Mouse (Mus musculus) gastrocnemius, postnatal 14 days (tissue): ENCODE results near the gene Tnfrsf1a. TPM values are rescaled to one million over a fixed set of nuclear protein-coding genes. Genes with fewer than 3 reads are reported as not detected.

Source experiments
- DNase-seq: peaks from one replicate; pipeline ENCODE4 v3.0.0; 2021; ENCODE audit warnings: mixed read lengths
- intact Hi-C: fragments of 180-260 bp; cut with DNase I; formaldehyde crosslinking; loops from one replicate; pipeline ENCODE4 v1.15.1; 2025; ENCODE audit warnings: low total_unique reads
- total RNA-seq, 2 experiments: library from RNA; stranded (reverse); gene quantifications; 2 replicates each; pipeline ENCODE4 v1.2.3; 2021

The Tnfrsf1a gene
- total RNA-seq, 2 experiments from 2014 or later = 42.1 to 42.3 TPM

- no peak for DNase-seq
- intact Hi-C loops = no loop called here
Measured at GRCm38 (mm10) chr6:125321114-125321855, 27.9 kb upstream of the Tnfrsf1a start.

- intact Hi-C loops = no loop called here
- no peak for DNase-seq
Measured at GRCm38 (mm10) chr6:125322794-125323193, 26.4 kb upstream of the Tnfrsf1a start.

GRCm38 (mm10) chr6:125323547-125323946 lies 25.6 kb upstream of the Tnfrsf1a start:
- intact Hi-C loops = no loop called here
- DNase-seq = no peak

GRCm38 (mm10) chr6:125325337-125325736 lies 23.8 kb upstream of the Tnfrsf1a start:
- no peak for DNase-seq
- intact Hi-C loops = loop anchor here (5.0 kb wide), 1 partner anchor 37 kb away; no protein-coding TSS in a partner anchor

GRCm38 (mm10) chr6:125328243-125328642 lies 20.9 kb upstream of the Tnfrsf1a start:
- peak; percentile 46 for DNase-seq
- intact Hi-C loops = loop anchor here (5.0 kb wide), 1 partner anchor 34 kb away; no protein-coding TSS in a partner anchor

- DNase-seq = peak; percentile 92
- intact Hi-C loops = no loop called here
Measured at GRCm38 (mm10) chr6:125330626-125331326, 18.4 kb upstream of the Tnfrsf1a start.

GRCm38 (mm10) chr6:125333112-125333899 lies 15.9 kb upstream of the Tnfrsf1a start:
- no peak for DNase-seq
- intact Hi-C loops = no loop called here

GRCm38 (mm10) chr6:125334356-125334755 lies 14.8 kb upstream of the Tnfrsf1a start:
- DNase-seq = no peak

GRCm38 (mm10) chr6:125338791-125339660 lies 10.1 kb upstream of the Tnfrsf1a start:
- intact Hi-C loops = no loop called here

More at GRCm38 (mm10) chr6:125334356-125334755, 14.8 kb upstream of the Tnfrsf1a start:
- intact Hi-C loops = no loop called here

GRCm38 (mm10) chr6:125340244-125340643 lies 8.9 kb upstream of the Tnfrsf1a start:
- intact Hi-C loops = no loop called here
- no peak for DNase-seq

More at GRCm38 (mm10) chr6:125338791-125339660, 10.1 kb upstream of the Tnfrsf1a start:
- peak; percentile 3 for DNase-seq

- intact Hi-C loops = no loop called here
- no peak for DNase-seq
Measured at GRCm38 (mm10) chr6:125342198-125342597, 7.0 kb upstream of the Tnfrsf1a start.

- intact Hi-C loops = no loop called here
- DNase-seq = no peak
Measured at GRCm38 (mm10) chr6:125344084-125344483, 5.1 kb upstream of the Tnfrsf1a start.

- no peak for DNase-seq
- intact Hi-C loops = no loop called here
Measured at GRCm38 (mm10) chr6:125344866-125345265, 4.3 kb upstream of the Tnfrsf1a start.

- intact Hi-C loops = no loop called here
- no peak for DNase-seq
Measured at GRCm38 (mm10) chr6:125345625-125346024, 3.5 kb upstream of the Tnfrsf1a start.

GRCm38 (mm10) chr6:125346029-125346428 lies 3.1 kb upstream of the Tnfrsf1a start:
- intact Hi-C loops = no loop called here
- no peak for DNase-seq

GRCm38 (mm10) chr6:125349575-125350230 lies 541 bp downstream of the Tnfrsf1a start:
- intact Hi-C loops = no loop called here

GRCm38 (mm10) chr6:125350231-125350994 lies 1.3 kb downstream of the Tnfrsf1a start:
- peak; percentile 79 for DNase-seq
- intact Hi-C loops = no loop called here

More at GRCm38 (mm10) chr6:125349575-125350230, 541 bp downstream of the Tnfrsf1a start:
- DNase-seq = peak; percentile 71

GRCm38 (mm10) chr6:125350995-125351324 lies 1.8 kb downstream of the Tnfrsf1a start:
- no peak for DNase-seq
- intact Hi-C loops = no loop called here
